Mouse (Mus musculus) myocyte (in vitro differentiated cells): ENCODE measurements around the gene Gm609. TPM values are rescaled to one million over a fixed set of nuclear protein-coding genes. Genes with fewer than 3 reads are reported as not detected.
"Not testable (repeated sequence)": the region's sequence is repeated elsewhere in the genome, so short reads cannot be mapped to it uniquely, and the experiment has no call there.

Experiments
- H3K27me3 ChIP-seq: one replicate; pipeline ENCODE4 v1.6.1; 2011; ENCODE audit not compliant: control insufficient read depth, insufficient read depth, insufficient read length
- H3K36me3 ChIP-seq: one replicate; pipeline ENCODE4 v1.6.1; 2011; ENCODE audit not compliant: control insufficient read depth, insufficient read depth
- H3K4me2 ChIP-seq: one replicate; pipeline ENCODE4 v1.6.1; 2011; ENCODE audit warnings: low read depth, control low read depth
- H3K4me3 ChIP-seq: one replicate; pipeline ENCODE4 v1.5.1; 2011; ENCODE audit warnings: mild to moderate bottlenecking, control low read depth, moderate library complexity
- H3K79me2 ChIP-seq: one replicate; pipeline ENCODE4 v1.6.1; 2011; ENCODE audit not compliant: control insufficient read depth, insufficient read depth
- H3ac ChIP-seq: one replicate; pipeline ENCODE4 v1.6.1; 2011; ENCODE audit not compliant: control insufficient read depth, insufficient read length
- CEBPB ChIP-seq: IDR thresholded peaks from 2 replicates; pipeline ENCODE4 v1.6.1; 2011; ENCODE audit warnings: mild to moderate bottlenecking, moderate library complexity; ENCODE audit not compliant: poor library complexity, insufficient read depth, severe bottlenecking
- E2F4 ChIP-seq: IDR thresholded peaks from one replicate; pipeline ENCODE4 v1.6.1; 2011; ENCODE audit warnings: mild to moderate bottlenecking, control low read depth, moderate library complexity; ENCODE audit not compliant: insufficient read depth
- MAX ChIP-seq: IDR thresholded peaks from one replicate; pipeline ENCODE4 v1.6.1; 2011; ENCODE audit warnings: low read depth, mild to moderate bottlenecking, control low read depth
- MYOD1 ChIP-seq, 3 experiments: IDR thresholded peaks; one replicate each; pipeline ENCODE4 v1.6.1; 2011; ENCODE audit warnings: control low read depth in 2 of 3, low read depth in 2 of 3, mild to moderate bottlenecking in 2 of 3, moderate library complexity in 1 of 3; ENCODE audit not compliant: insufficient read length in 2 of 3, control insufficient read depth in 1 of 3
- MYOG ChIP-seq, 3 experiments: IDR thresholded peaks; one replicate each; pipeline ENCODE4 v1.6.1; 2011; ENCODE audit warnings: control low read depth in 2 of 3, low read depth in 2 of 3, mild to moderate bottlenecking in 2 of 3; ENCODE audit not compliant: insufficient read length in 2 of 3, control insufficient read depth in 1 of 3, insufficient read depth in 1 of 3
- POLR2A ChIP-seq: IDR thresholded peaks from one replicate; pipeline ENCODE4 v1.6.1; 2011; ENCODE audit warnings: low read depth, mild to moderate bottlenecking, control low read depth, moderate library complexity; ENCODE audit not compliant: insufficient read length
- POLR2AphosphoS2 ChIP-seq: IDR thresholded peaks from one replicate; pipeline ENCODE4 v1.6.1; 2011; ENCODE audit warnings: low read depth, control low read depth; ENCODE audit not compliant: insufficient read length
- REST ChIP-seq: IDR thresholded peaks from one replicate; pipeline ENCODE4 v1.6.1; 2011; ENCODE audit warnings: mild to moderate bottlenecking, control low read depth, moderate library complexity; ENCODE audit not compliant: insufficient read depth, insufficient read length
- SRF ChIP-seq: IDR thresholded peaks from one replicate; pipeline ENCODE4 v1.6.1; 2011; ENCODE audit warnings: low read depth; ENCODE audit not compliant: control insufficient read depth, insufficient read length
- TCF12 ChIP-seq: IDR thresholded peaks from one replicate; pipeline ENCODE4 v1.6.1; 2011; ENCODE audit warnings: mild to moderate bottlenecking, control low read depth; ENCODE audit not compliant: poor library complexity, insufficient read depth, severe bottlenecking
- TCF3 ChIP-seq: IDR thresholded peaks from one replicate; pipeline ENCODE4 v1.6.1; 2011; ENCODE audit warnings: low read depth, control low read depth; ENCODE audit not compliant: insufficient read length
- USF1 ChIP-seq: IDR thresholded peaks from one replicate; pipeline ENCODE4 v1.6.1; 2011; ENCODE audit warnings: low read depth, mild to moderate bottlenecking, control low read depth, moderate library complexity
- polyA plus RNA-seq: library from polyadenylated mRNA; unstranded; fragments of >200 nt; fragmentation: generic; extraction: Trizol; gene quantifications from one replicate; pipeline ENCODE4 v1.2.1, GENCODE M21; 2012; ENCODE audit warnings: missing spikeins

Gene Gm609
- polyA plus RNA-seq, 1 experiment: not detected

- H3K4me2 ChIP-seq: no peak overlapping the region
- no peaks in the 10 kb centered on the region for H3K36me3 ChIP-seq
- H3ac ChIP-seq: no peak overlapping the region
- TF ChIP-seq POLR2AphosphoS2: no peak
- no peak for TF ChIP-seq POLR2A
- no peak for TF ChIP-seq REST
- TF ChIP-seq MYOG (IDR thresholded peaks at IDR 0.05; ENCODE audit: control insufficient read depth in 1 of 3, insufficient read depth in 1 of 3, insufficient read length in 2 of 3, low read depth in 2 of 3): no peak
- TF ChIP-seq CEBPB: no peak
- H3K79me2 ChIP-seq: no peaks in the 10 kb centered on the region
- H3K27me3 ChIP-seq: no peaks in the 10 kb centered on the region
- H3K4me3 ChIP-seq: no peak overlapping the region
Measured at GRCm38 (mm10) chr16:45525551-45525950, 32.8 kb upstream of the Gm609 start.

- H3K79me2 ChIP-seq: no peaks in the 10 kb centered on the region
- H3K36me3 ChIP-seq: no peaks in the 10 kb centered on the region
- TF ChIP-seq TCF3 (no peak), MYOD1 (IDR thresholded peaks at IDR 0.05; ENCODE audit: control insufficient read depth in 1 of 3, insufficient read length in 2 of 3, low read depth in 2 of 3) (no peak), TCF12 (no peak), REST (no peak), E2F4 (no peak), MAX (no peak), CEBPB (no peak), POLR2A (no peak), USF1 (no peak), MYOG (IDR thresholded peaks at IDR 0.05; ENCODE audit: control insufficient read depth in 1 of 3, insufficient read depth in 1 of 3, insufficient read length in 2 of 3, low read depth in 2 of 3) (no peak), SRF (no peak), POLR2AphosphoS2 (no peak)
- H3ac ChIP-seq: no peak overlapping the region
- H3K27me3 ChIP-seq: peaks cover 4% of the 10 kb centered on the region
- no peak overlapping the region for H3K4me3 ChIP-seq
- no peak overlapping the region for H3K4me2 ChIP-seq
Measured at GRCm38 (mm10) chr16:45495326-45495725, 2.6 kb upstream of the Gm609 start.

- Histone ChIP-seq H3K36me3 (no peaks in the 10 kb centered on the region), H3K79me2 (no peaks in the 10 kb centered on the region), H3K4me2 (no peak overlapping the region), H3ac (no peak overlapping the region), H3K27me3 (no peaks in the 10 kb centered on the region), H3K4me3 (no peak overlapping the region)
- no peak for TF ChIP-seq USF1
- TF ChIP-seq MYOG (IDR thresholded peaks at IDR 0.05; ENCODE audit: control insufficient read depth in 1 of 3, insufficient read depth in 1 of 3, insufficient read length in 2 of 3, low read depth in 2 of 3): no peak
- no peak for TF ChIP-seq CEBPB
- no peak for TF ChIP-seq SRF
- no peak for TF ChIP-seq REST
- no peak for TF ChIP-seq MAX
- no peak for TF ChIP-seq MYOD1 (IDR thresholded peaks at IDR 0.05; ENCODE audit: control insufficient read depth in 1 of 3, insufficient read length in 2 of 3, low read depth in 2 of 3)
- no peak for TF ChIP-seq POLR2AphosphoS2
Measured at GRCm38 (mm10) chr16:45476991-45477390, 15.8 kb downstream of the Gm609 start.

GRCm38 (mm10) chr16:45471836-45472235, 20.9 kb downstream of the Gm609 start:
- H3K79me2 ChIP-seq, H3K27me3 ChIP-seq, H3ac ChIP-seq, H3K4me3 ChIP-seq, H3K36me3 ChIP-seq, H3K4me2 ChIP-seq: not testable (repeated sequence)

GRCm38 (mm10) chr16:45454762-45455161, 38.0 kb downstream of the Gm609 start:
- Histone ChIP-seq H3K36me3 (no peaks in the 10 kb centered on the region), H3K27me3 (no peaks in the 10 kb centered on the region), H3K79me2 (no peaks in the 10 kb centered on the region), H3K4me2 (no peak overlapping the region), H3K4me3 (no peak overlapping the region), H3ac (no peak overlapping the region)
- TF ChIP-seq MYOG (IDR thresholded peaks at IDR 0.05; ENCODE audit: control insufficient read depth in 1 of 3, insufficient read depth in 1 of 3, insufficient read length in 2 of 3, low read depth in 2 of 3) (no peak), POLR2AphosphoS2 (no peak), E2F4 (no peak), REST (no peak), POLR2A (no peak), MYOD1 (IDR thresholded peaks at IDR 0.05; ENCODE audit: control insufficient read depth in 1 of 3, insufficient read length in 2 of 3, low read depth in 2 of 3) (no peak), TCF3 (no peak), MAX (no peak)
